Mouse (Mus musculus) heart, postnatal 0 days (tissue): ENCODE data around the gene Slc10a6.

Experiments used
- CTCF ChIP-seq: IDR thresholded peaks from 2 replicates; pipeline ENCODE4 v1.5.1; 2016; ENCODE audit warnings: antibody characterized with exemption, control low read depth, low read depth
- EP300 ChIP-seq: IDR thresholded peaks from 2 replicates; pipeline ENCODE4 v1.6.1; 2016; ENCODE audit warnings: antibody characterized with exemption, low read depth

DNA sequence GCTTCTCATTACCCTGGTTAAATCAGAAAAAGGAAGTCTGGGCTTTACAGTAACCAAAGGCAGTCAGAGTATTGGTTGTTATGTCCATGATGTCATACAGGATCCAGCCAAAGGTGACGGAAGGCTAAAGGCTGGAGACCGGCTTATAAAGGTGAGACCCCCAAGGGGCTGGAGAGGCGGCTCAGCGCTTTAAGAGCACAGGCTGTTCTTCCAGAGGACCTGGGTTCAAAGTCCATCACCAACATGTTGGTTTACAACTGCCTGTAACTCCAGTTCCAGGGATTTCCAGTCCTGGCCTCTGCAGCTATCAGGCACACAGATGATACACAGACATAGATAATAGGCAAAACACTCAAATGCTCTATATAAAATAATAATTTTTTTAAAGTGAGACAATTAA, 61.2 kb downstream of the Slc10a6 start:
- no peak for TF ChIP-seq EP300
- TF ChIP-seq CTCF = no peak
